Mouse (Mus musculus): ENCODE results near the gene Slc26a6. TPM values are rescaled to one million over a fixed set of nuclear protein-coding genes. Genes with fewer than 3 reads are reported as not detected.

Gene Slc26a6
- polyA plus RNA-seq, 1 experiment from 2014 or later = 12.7 TPM

- Histone ChIP-seq H3K27me3 (no peaks in the 10 kb centered on the region), H3K36me3 (peaks cover 91% of the 10 kb centered on the region), H3K4me3 (no peak overlapping the region), H3K27ac (replicated peaks) (no peak overlapping the region), H3K4me1 (replicated peaks) (peaks cover 6% of the 10 kb centered on the region), H3K4me2 (no peak overlapping the region), H3K9me3 (no peaks in the 10 kb centered on the region), H3K9ac (no peak overlapping the region)
- no peak for ATAC-seq (ENCODE audit: low read depth)
- WGBS = 83% methylated on average over 17 of the region's 17 CpGs
Measured at GRCm38 (mm10) chr9:108848419-108848818, 4.7 kb upstream of the Slc26a6 start.

GRCm38 (mm10) chr9:108853635-108854240 is 655 bp downstream of the Slc26a6 start:
- peak overlapping the region; percentile 80 for H3K9ac ChIP-seq
- ATAC-seq (ENCODE audit: low read depth) = peak; percentile 93
- 2% methylated on average over 25 of the region's 25 CpGs for WGBS
- no peaks in the 10 kb centered on the region for H3K27me3 ChIP-seq
- peak overlapping the region; percentile 71 for H3K4me3 ChIP-seq
- H3K27ac ChIP-seq (replicated peaks) = peak overlapping the region; percentile 87
- H3K36me3 ChIP-seq = peaks cover 68% of the 10 kb centered on the region
- H3K4me1 ChIP-seq (replicated peaks) = peaks cover 21% of the 10 kb centered on the region
- H3K9me3 ChIP-seq = no peaks in the 10 kb centered on the region
- peak overlapping the region; percentile 81 for H3K4me2 ChIP-seq

- under 1% methylated on average over 28 of the region's 28 CpGs for WGBS
- peak overlapping the region; percentile 71 for H3K4me3 ChIP-seq
- peaks cover 68% of the 10 kb centered on the region for H3K36me3 ChIP-seq
- peak; percentile 82 for ATAC-seq (ENCODE audit: low read depth)
- H3K27me3 ChIP-seq = no peaks in the 10 kb centered on the region
- H3K9me3 ChIP-seq = no peaks in the 10 kb centered on the region
- peak overlapping the region; percentile 81 for H3K4me2 ChIP-seq
- peak overlapping the region; percentile 80 for H3K9ac ChIP-seq
- H3K4me1 ChIP-seq (replicated peaks) = peaks cover 21% of the 10 kb centered on the region
- H3K27ac ChIP-seq (replicated peaks) = peak overlapping the region; percentile 87
Measured at GRCm38 (mm10) chr9:108854241-108854696, 1.2 kb downstream of the Slc26a6 start.

- no peak for ATAC-seq (ENCODE audit: low read depth)
- no peaks in the 10 kb centered on the region for H3K9me3 ChIP-seq
- peak overlapping the region; percentile 80 for H3K9ac ChIP-seq
- 62% methylated on average over 5 of the region's 5 CpGs for WGBS
- H3K27me3 ChIP-seq = no peaks in the 10 kb centered on the region
- H3K27ac ChIP-seq (replicated peaks) = no peak overlapping the region
- peaks cover 69% of the 10 kb centered on the region for H3K36me3 ChIP-seq
- peak overlapping the region; percentile 81; the same call in 1 of the 2 replicates for H3K4me2 ChIP-seq
- H3K4me1 ChIP-seq (replicated peaks) = peaks cover 21% of the 10 kb centered on the region
- no peak overlapping the region for H3K4me3 ChIP-seq
Measured at GRCm38 (mm10) chr9:108855335-108855734, 2.3 kb downstream of the Slc26a6 start.

GRCm38 (mm10) chr9:108858792-108859527 is 5.9 kb downstream of the Slc26a6 start:
- H3K36me3 ChIP-seq = peaks cover 62% of the 10 kb centered on the region

GRCm38 (mm10) chr9:108912308-108912707 is 59.2 kb downstream of the Slc26a6 start:
- H3K9ac ChIP-seq = no peak overlapping the region
- ATAC-seq (ENCODE audit: low read depth) = no peak
- H3K9me3 ChIP-seq = no peaks in the 10 kb centered on the region
- WGBS = 74% methylated on average over 6 of the region's 6 CpGs
- peaks cover 13% of the 10 kb centered on the region for H3K4me1 ChIP-seq (replicated peaks)
- no peak overlapping the region for H3K4me2 ChIP-seq
- H3K27ac ChIP-seq (replicated peaks) = no peak overlapping the region
- H3K27me3 ChIP-seq = no peaks in the 10 kb centered on the region
- no peaks in the 10 kb centered on the region for H3K36me3 ChIP-seq
- no peak overlapping the region for H3K4me3 ChIP-seq

More at GRCm38 (mm10) chr9:108858792-108859527, 5.9 kb downstream of the Slc26a6 start:
- Histone ChIP-seq H3K4me2 (no peak overlapping the region), H3K4me3 (no peak overlapping the region), H3K27ac (replicated peaks) (no peak overlapping the region), H3K4me1 (replicated peaks) (peaks cover 12% of the 10 kb centered on the region), H3K27me3 (no peaks in the 10 kb centered on the region), H3K9ac (no peak overlapping the region), H3K9me3 (no peaks in the 10 kb centered on the region)
- no peak for ATAC-seq (ENCODE audit: low read depth)
- WGBS = 78% methylated on average over 8 of the region's 8 CpGs

- no peak overlapping the region for H3K4me3 ChIP-seq
- H3K36me3 ChIP-seq = no peaks in the 10 kb centered on the region
- no peaks in the 10 kb centered on the region for H3K27me3 ChIP-seq
- H3K9me3 ChIP-seq = no peaks in the 10 kb centered on the region
- no peak overlapping the region for H3K27ac ChIP-seq (replicated peaks)
- no peak overlapping the region for H3K9ac ChIP-seq
- H3K4me2 ChIP-seq = no peak overlapping the region
- no peak for ATAC-seq (ENCODE audit: low read depth)
- WGBS = 89% methylated on average over 7 of the region's 7 CpGs
- peaks cover 13% of the 10 kb centered on the region for H3K4me1 ChIP-seq (replicated peaks)
Measured at GRCm38 (mm10) chr9:108913161-108913560, 60.1 kb downstream of the Slc26a6 start.

- H3K4me3 ChIP-seq = no peak overlapping the region
- no peaks in the 10 kb centered on the region for H3K27me3 ChIP-seq
- no peaks in the 10 kb centered on the region for H3K9me3 ChIP-seq
- H3K36me3 ChIP-seq = no peaks in the 10 kb centered on the region
- peaks cover 13% of the 10 kb centered on the region for H3K4me1 ChIP-seq (replicated peaks)
- ATAC-seq (ENCODE audit: low read depth) = no peak
- H3K9ac ChIP-seq = no peak overlapping the region
- H3K4me2 ChIP-seq = no peak overlapping the region
- 74% methylated on average over 10 of the region's 10 CpGs for WGBS
- 0 out of 2 replicates have a peak overlapping the region, but pooled peaks have one; percentile 13 for H3K27ac ChIP-seq (replicated peaks)
Measured at GRCm38 (mm10) chr9:108913621-108914020, 60.5 kb downstream of the Slc26a6 start.

- ATAC-seq (ENCODE audit: low read depth) = peak; percentile 92
- Histone ChIP-seq H3K27me3 (no peaks in the 10 kb centered on the region), H3K4me3 (no peak within 1 kb of the TSS), H3K36me3 (no peaks in the 10 kb centered on the region), H3K4me1 (replicated peaks) (peaks cover 13% of the 10 kb centered on the region), H3K4me2 (no peak within 1 kb of the TSS), H3K9me3 (no peaks in the 10 kb centered on the region), H3K27ac (replicated peaks) (0 out of 2 replicates have a peak within 1 kb of the TSS, but pooled peaks have one; percentile 13), H3K9ac (no peak within 1 kb of the TSS)
- WGBS = 53% methylated on average over 6 of the region's 6 CpGs
Measured at GRCm38 (mm10) chr9:108914491-108914890, 61.4 kb downstream of the Slc26a6 start, which contains the start of gene Tmem89. Tmem89 (plus strand) TSS chr9:108914619.

GRCm38 (mm10) chr9:108925897-108926296 is 72.8 kb downstream of the Slc26a6 start:
- Histone ChIP-seq H3K36me3 (no peaks in the 10 kb centered on the region), H3K4me1 (replicated peaks) (no peaks in the 10 kb centered on the region), H3K27ac (replicated peaks) (no peak overlapping the region), H3K9ac (no peak overlapping the region), H3K9me3 (no peaks in the 10 kb centered on the region), H3K27me3 (no peaks in the 10 kb centered on the region; the same call in 1 of the 2 replicates), H3K4me3 (no peak overlapping the region), H3K4me2 (no peak overlapping the region)
- no peak for ATAC-seq (ENCODE audit: low read depth)
- 70% methylated on average over 8 of the region's 8 CpGs for WGBS

GRCm38 (mm10) chr9:108928424-108928823 is 75.3 kb downstream of the Slc26a6 start:
- WGBS = 87% methylated on average over 3 of the region's 3 CpGs
- no peaks in the 10 kb centered on the region for H3K9me3 ChIP-seq
- no peaks in the 10 kb centered on the region for H3K36me3 ChIP-seq
- no peaks in the 10 kb centered on the region; the same call in 1 of the 2 replicates for H3K27me3 ChIP-seq
- ATAC-seq (ENCODE audit: low read depth) = no peak
- no peak overlapping the region for H3K4me2 ChIP-seq
- H3K4me1 ChIP-seq (replicated peaks) = no peaks in the 10 kb centered on the region
- H3K4me3 ChIP-seq = no peak overlapping the region
- H3K9ac ChIP-seq = no peak overlapping the region
- H3K27ac ChIP-seq (replicated peaks) = no peak overlapping the region

- no peaks in the 10 kb centered on the region for H3K27me3 ChIP-seq
- H3K27ac ChIP-seq (replicated peaks) = no peak overlapping the region
- H3K9ac ChIP-seq = no peak overlapping the region
- peaks cover 29% of the 10 kb centered on the region for H3K36me3 ChIP-seq
- H3K4me3 ChIP-seq = peak overlapping the region; percentile 90
- H3K9me3 ChIP-seq = no peaks in the 10 kb centered on the region
- peak overlapping the region; percentile 32; the same call in 1 of the 2 replicates for H3K4me2 ChIP-seq
- 0 out of 2 replicates have a peak, but pooled peaks have one; percentile 4 for ATAC-seq (ENCODE audit: low read depth)
- H3K4me1 ChIP-seq (replicated peaks) = peaks cover 11% of the 10 kb centered on the region
- 20% methylated on average over 3 of the region's 3 CpGs for WGBS
Measured at GRCm38 (mm10) chr9:108935991-108936390, 82.9 kb downstream of the Slc26a6 start.
